Mouse (Mus musculus) ES-E14 (cell line): Measurements from ENCODE around the gene Tiam1. TPM values are rescaled to one million over a fixed set of nuclear protein-coding genes. Genes with fewer than 3 reads are reported as not detected.

ENCODE experiments used
- DNase-seq: peaks from one replicate; pipeline ENCODE4 v3.0.0-alpha.2; 2013; ENCODE audit warnings: low read depth, low spot score
- H3K27ac ChIP-seq: 2 replicates; pipeline ENCODE4 v1.5.1; 2012; ENCODE audit warnings: low read depth, mild to moderate bottlenecking, low read length, moderate library complexity, mixed read lengths; ENCODE audit not compliant: poor library complexity, insufficient read depth, severe bottlenecking
- H3K36me3 ChIP-seq: 2 replicates; pipeline ENCODE4 v1.6.1; 2012; ENCODE audit warnings: mild to moderate bottlenecking, low read length, moderate library complexity, mixed read lengths; ENCODE audit not compliant: control insufficient read depth, poor library complexity, insufficient read depth, severe bottlenecking
- H3K4me1 ChIP-seq, 2 experiments: fragments of 150-350 bp in 1 of 2; sonication (generic) in 1 of 2; 2 replicates each; pipeline ENCODE4 v1.6.1; 2012; ENCODE audit warnings: low read length in 2 of 2, mild to moderate bottlenecking in 1 of 2, mixed read lengths in 1 of 2; ENCODE audit not compliant: control insufficient read depth in 2 of 2, insufficient read depth in 2 of 2, poor library complexity in 1 of 2
- H3K4me3 ChIP-seq, 2 experiments: fragments of 150-350 bp in 1 of 2; sonication (generic) in 1 of 2; 2 replicates each; pipeline ENCODE4 v1.5.1; 2012; ENCODE audit warnings: low read length in 2 of 2, low read depth in 1 of 2, mild to moderate bottlenecking in 1 of 2, mixed read lengths in 1 of 2; ENCODE audit not compliant: insufficient read depth in 1 of 2, poor library complexity in 1 of 2, severe bottlenecking in 1 of 2
- H3K9ac ChIP-seq: 2 replicates; pipeline ENCODE4 v1.6.1; 2012; ENCODE audit warnings: low read depth, mild to moderate bottlenecking, low read length, mixed read lengths; ENCODE audit not compliant: poor library complexity, insufficient read depth, severe bottlenecking
- H3K9me3 ChIP-seq: fragments of 150-350 bp; sonication (generic); 2 replicates; pipeline ENCODE4 v1.6.1; 2012; ENCODE audit warnings: low read depth, mild to moderate bottlenecking, low read length; ENCODE audit not compliant: control insufficient read depth, insufficient read depth
- CHD2 ChIP-seq: IDR thresholded peaks from 2 replicates; pipeline ENCODE4 v1.6.1; 2014; ENCODE audit warnings: mild to moderate bottlenecking, low read depth, low read length, inconsistent platforms
- HCFC1 ChIP-seq: IDR thresholded peaks from 2 replicates; pipeline ENCODE4 v1.6.1; 2012; ENCODE audit warnings: low read length, inconsistent platforms, borderline replicate concordance; ENCODE audit not compliant: insufficient read depth
- MAFK ChIP-seq: IDR thresholded peaks from 2 replicates; pipeline ENCODE4 v1.6.1; 2014; ENCODE audit warnings: mild to moderate bottlenecking, low read depth, low read length, inconsistent platforms; ENCODE audit not compliant: insufficient read depth
- ZC3H11A ChIP-seq: IDR thresholded peaks from 2 replicates; pipeline ENCODE4 v1.6.1; 2012; ENCODE audit warnings: low read depth, mild to moderate bottlenecking, inconsistent platforms, low read length, borderline replicate concordance
- ZNF384 ChIP-seq: IDR thresholded peaks from 2 replicates; pipeline ENCODE4 v1.6.1; 2012; ENCODE audit warnings: low read depth, low read length, inconsistent platforms
- in situ Hi-C, 2 experiments: fragments of 600-800 bp; cut with MboI; formaldehyde crosslinking; loops; one replicate each; pipeline ENCODE4 v1.15.1; 2025; ENCODE audit warnings: low sequenced_read_pairs in 2 of 2, inconsistent platforms in 1 of 2; ENCODE audit not compliant: unreplicated experiment in 2 of 2
- total RNA-seq: library from RNA; depleted of rRNA; stranded (reverse); fragments of 300-350 nt; gene quantifications from 2 replicates; pipeline ENCODE4 v1.2.3, GENCODE M21; 2012

Gene Tiam1
- total RNA-seq, 1 experiment, result 15.7 TPM

DNA sequence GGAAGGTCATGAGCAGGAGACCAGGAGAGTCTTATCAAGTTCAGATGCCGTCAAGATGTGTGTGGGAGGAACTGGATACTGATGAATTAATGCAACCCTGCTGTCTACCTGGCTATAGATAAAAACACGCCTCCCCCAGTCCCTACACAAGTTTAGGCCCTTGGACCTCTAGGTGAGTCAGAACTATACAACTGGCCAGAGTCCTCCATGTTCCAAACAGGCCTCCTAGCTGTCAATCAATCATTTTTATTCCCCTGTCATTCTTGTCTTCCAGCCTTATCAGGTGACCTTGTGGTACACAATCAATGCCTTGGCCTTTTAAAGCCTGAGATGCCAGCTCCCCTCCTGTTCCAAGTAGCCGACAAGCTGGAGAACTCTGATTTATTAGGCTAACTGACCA is 363.9 kb downstream of the Tiam1 start:
- H3K4me3 ChIP-seq, result no peak overlapping the region
- no peak overlapping the region for H3K9ac ChIP-seq
- no peak for TF ChIP-seq CHD2
- no peak for TF ChIP-seq ZC3H11A
- no peak for TF ChIP-seq MAFK
- no peak for TF ChIP-seq HCFC1
- TF ChIP-seq ZNF384, result no peak
- H3K27ac ChIP-seq, result no peak overlapping the region
- H3K36me3 ChIP-seq, result no peaks in the 10 kb centered on the region
- H3K9me3 ChIP-seq, result no peaks in the 10 kb centered on the region
- in situ Hi-C loops, result loop anchor here in 1 of 2 experiments (10.0 kb wide), 1 partner anchor 405 kb away; no protein-coding TSS in a partner anchor
- no peaks in the 10 kb centered on the region for H3K4me1 ChIP-seq
- DNase-seq, result no peak

- H3K36me3 ChIP-seq, result no peaks in the 10 kb centered on the region
- DNase-seq, result no peak
- in situ Hi-C loops, result loop anchor here in 1 of 2 experiments (10.0 kb wide), 1 partner anchor 407 kb away; no protein-coding TSS in a partner anchor
These were observed 366.1 kb downstream of the Tiam1 start for GRCm38 (mm10) chr16:89777450-89777849.

DNA sequence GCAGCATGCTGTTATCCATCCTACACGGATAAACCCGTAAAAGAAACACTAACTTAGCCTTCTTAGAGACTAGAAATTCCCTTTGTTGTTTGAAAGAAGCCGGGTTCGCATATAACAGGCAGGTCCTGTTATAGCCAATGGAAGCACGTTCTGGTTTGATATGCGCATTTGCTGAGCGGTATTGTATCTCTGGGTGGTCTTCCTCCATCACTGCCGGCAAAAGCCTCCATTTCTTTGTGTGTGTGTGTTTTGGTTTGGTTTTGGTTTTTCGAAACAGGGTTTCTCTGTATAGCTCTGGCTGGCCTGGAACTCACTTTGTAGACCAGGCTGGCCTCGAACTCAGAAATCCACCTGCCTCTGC is 369.0 kb downstream of the Tiam1 start:
- Histone ChIP-seq H3K9me3 (no peaks in the 10 kb centered on the region), H3K4me3 (peak overlapping the region in 1 of 2 experiments; percentile 57; a peak in 1 of 4 replicates), H3K27ac (no peak overlapping the region), H3K9ac (no peak overlapping the region), H3K4me1 (no peaks in the 10 kb centered on the region), H3K36me3 (no peaks in the 10 kb centered on the region)
- TF ChIP-seq ZC3H11A, result no peak
- TF ChIP-seq HCFC1, result no peak
- TF ChIP-seq CHD2, result no peak
- no peak for TF ChIP-seq ZNF384
- TF ChIP-seq MAFK, result no peak
- in situ Hi-C loops, result loop anchor here in 1 of 2 experiments (10.0 kb wide), 1 partner anchor 410 kb away; no protein-coding TSS in a partner anchor
- DNase-seq, result no peak

More at GRCm38 (mm10) chr16:89777450-89777849, 366.1 kb downstream of the Tiam1 start:
- no peaks in the 10 kb centered on the region for H3K4me1 ChIP-seq
- H3K9ac ChIP-seq, result no peak overlapping the region
- H3K9me3 ChIP-seq, result no peaks in the 10 kb centered on the region
- H3K27ac ChIP-seq, result no peak overlapping the region
- no peak overlapping the region for H3K4me3 ChIP-seq
- TF ChIP-seq HCFC1 (no peak), ZNF384 (no peak), MAFK (no peak), CHD2 (no peak), ZC3H11A (no peak)

DNA sequence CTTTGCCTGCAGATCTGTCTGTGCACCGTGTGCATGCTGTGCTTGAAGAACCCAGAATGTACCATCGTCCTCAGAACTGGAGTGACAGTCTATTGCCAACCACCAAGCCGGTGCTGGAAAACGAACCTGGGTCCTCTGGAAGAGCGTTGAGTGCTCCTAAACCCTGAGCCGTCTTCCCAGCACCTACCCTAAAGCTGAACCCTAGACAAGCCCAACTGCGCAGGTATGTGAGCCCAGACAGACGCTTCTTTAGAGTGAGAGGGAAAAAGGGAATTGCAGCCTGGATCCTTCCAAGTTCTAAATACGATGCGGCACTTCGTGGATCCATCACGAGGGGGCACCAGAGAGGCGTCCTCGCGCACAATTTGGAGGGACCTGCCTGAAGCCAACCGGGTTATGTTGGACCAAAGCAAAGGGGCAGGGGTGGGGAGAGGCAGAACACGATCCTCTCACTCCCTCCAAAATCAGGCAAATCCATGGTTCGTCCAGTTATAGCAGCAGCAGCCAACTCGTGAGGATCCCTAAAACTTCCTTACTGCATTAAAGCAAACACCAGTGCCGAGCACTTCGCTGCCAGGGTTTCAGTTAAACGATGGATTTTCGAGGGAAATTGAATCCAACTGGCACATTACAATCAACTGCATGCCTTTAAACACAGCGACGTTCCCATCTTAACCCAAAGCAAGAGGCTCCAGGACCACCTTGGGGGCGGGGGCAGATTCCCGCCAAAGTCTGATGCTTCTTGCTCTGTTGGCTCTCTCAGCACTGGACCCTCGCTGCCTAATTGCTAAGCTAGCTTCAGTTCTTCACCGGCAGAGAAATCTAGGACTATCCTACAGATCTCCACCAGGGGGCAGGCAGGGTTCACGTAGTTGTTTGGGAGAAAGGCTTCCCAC is 369.7 kb downstream of the Tiam1 start:
- peak overlapping the region; percentile 50 to 57 for H3K4me3 ChIP-seq
- in situ Hi-C loops, result loop anchor here in 1 of 2 experiments (10.0 kb wide), 1 partner anchor 411 kb away; no protein-coding TSS in a partner anchor
- no peaks in the 10 kb centered on the region for H3K36me3 ChIP-seq
- peak overlapping the region; percentile 58 for H3K9ac ChIP-seq
- TF ChIP-seq CHD2 (no peak), MAFK (no peak), HCFC1 (0 out of 2 replicates have a peak, but pooled peaks have one; percentile 13), ZC3H11A (peak; percentile 84), ZNF384 (no peak)
- no peaks in the 10 kb centered on the region for H3K9me3 ChIP-seq
- H3K27ac ChIP-seq, result no peak overlapping the region
- DNase-seq, result peak; percentile 86
- H3K4me1 ChIP-seq, result no peaks in the 10 kb centered on the region
